In genomic region chr12:9572022-9572421, GRCm38 (mm10) we compare ENCODE assay signal across 21 mouse cellular contexts. TPM values are rescaled to one million over a fixed set of nuclear protein-coding genes. Genes with fewer than 3 reads are reported as not detected.
"Had no signal": no experiment of that assay in that cellular context is flagged by ENCODE, and none has a peak within 500 bp of the region (broad histone marks: within the 10 kb centered on the region; RNA-seq: fewer than 3 reads in every experiment).

No protein-coding gene starts in this region.

- H3K4me2 ChIP-seq: liver, embryonic 13.5 days; midbrain, embryonic 12.5 days; midbrain, embryonic 15.5 days; neural tube, embryonic 12.5 days; stomach, embryonic 15.5 days had no signal

- ATAC-seq: intestine, embryonic 15.5 days; lung, postnatal 0 days; midbrain, embryonic 15.5 days had no signal

- DNase-seq: kidney, adult 11 months; kidney, adult 8-10 months; kidney, postnatal 10 days; kidney, postnatal 36 days; left cerebral cortex, postnatal 4 days; liver, embryonic 13.5 days; lung, adult 2 months; lung, postnatal 36 days; retina, postnatal 1 day; right cerebral cortex, postnatal 25 days; spleen, adult 18-20 months; thymus, postnatal 25 days had no signal

- H3K36me3 ChIP-seq: intestine, embryonic 15.5 days; kidney, embryonic 15.5 days; liver, embryonic 13.5 days; midbrain, embryonic 12.5 days; midbrain, embryonic 15.5 days; neural tube, embryonic 12.5 days; stomach, embryonic 15.5 days had no signal

- H3K4me1 ChIP-seq: liver, embryonic 13.5 days had no signal

- H3K27ac ChIP-seq: intestine, embryonic 15.5 days; kidney, embryonic 15.5 days; liver, embryonic 13.5 days; midbrain, embryonic 12.5 days; midbrain, embryonic 15.5 days; neural tube, embryonic 12.5 days; stomach, embryonic 15.5 days had no signal

- H3K4me3 ChIP-seq: intestine, embryonic 15.5 days; liver, embryonic 13.5 days; megakaryocyte, embryonic 14.5 days; midbrain, embryonic 12.5 days; midbrain, embryonic 15.5 days; neural tube, embryonic 12.5 days; stomach, embryonic 15.5 days had no signal

- H3K9ac ChIP-seq: intestine, embryonic 15.5 days; kidney, embryonic 15.5 days; liver, embryonic 13.5 days; midbrain, embryonic 12.5 days; midbrain, embryonic 15.5 days; neural tube, embryonic 12.5 days; stomach, embryonic 15.5 days had no signal

- H3K9me3 ChIP-seq: intestine, embryonic 15.5 days; kidney, embryonic 15.5 days; liver, embryonic 13.5 days; megakaryocyte, embryonic 14.5 days; midbrain, embryonic 12.5 days; midbrain, embryonic 15.5 days; neural tube, embryonic 12.5 days; stomach, embryonic 15.5 days had no signal

RNA-seq across cellular contexts. Expression of gene Osr1, which starts 2.1 kb away (rescaled TPM):
- polyA plus RNA-seq: liver, adult 2 months had no signal
